Mouse (Mus musculus) midbrain, embryonic 14.5 days (tissue): ENCODE measurements around the gene Sp8. TPM values are rescaled to one million over a fixed set of nuclear protein-coding genes. Genes with fewer than 3 reads are reported as not detected.

Experiments
- polyA plus RNA-seq: library from polyadenylated mRNA; unstranded; fragments of >200 nt; fragmentation: Nextera tagmentation; extraction: Ambion mirVana; gene quantifications from 2 replicates; pipeline ENCODE4 v1.2.1, GENCODE M21; 2014

Gene Sp8
- polyA plus RNA-seq, 1 experiment from 2014 or later = 1.7 TPM

Other genes starting within 250 kb of the Sp8 start
- not detected in 2 replicates for gene Abcb5, start 120.1 kb downstream of the Sp8 start, polyA plus RNA-seq